Mouse (Mus musculus): ENCODE measurements around the gene Rpap3.

- TF ChIP-seq ZNF384 (IDR thresholded peaks at IDR 0.05; ENCODE audit: low read depth, low read length) (no peak), ZC3H11A (IDR thresholded peaks at IDR 0.05; ENCODE audit: borderline replicate concordance, low read depth, low read length) (no peak), MAFK (IDR thresholded peaks at IDR 0.05; ENCODE audit: insufficient read depth, low read depth, low read length) (no peak), CHD2 (IDR thresholded peaks at IDR 0.05; ENCODE audit: low read depth, low read length) (no peak)
Observed at GRCm38 (mm10) chr15:97673256-97674000, 32.2 kb downstream of the Rpap3 start.

All from ES-E14 (cell line).